ENCODE assay signal across 25 mouse cellular contexts in genomic region chr11:69114621-69115020, GRCm38 (mm10). TPM values are rescaled to one million over a fixed set of nuclear protein-coding genes. Genes with fewer than 3 reads are reported as not detected.
DNase-seq lines count a peak whose midpoint lies in the region; ATAC-seq and TF ChIP-seq lines count a peak whose summit lies in the region.
"Had no signal": no experiment of that assay in that cellular context is flagged by ENCODE, and none has a peak within 500 bp of the region (broad histone marks: within the 10 kb centered on the region; RNA-seq: fewer than 3 reads in every experiment).

No protein-coding gene starts in this region.

- intact Hi-C loops in gastrocnemius, adult 2 months (cut with DNase I): no loop called here

- TF ChIP-seq RAD21 in MEL (IDR thresholded peaks at IDR 0.05; ENCODE audit: low read depth, low read length): no peak

- peaks cover 14% of the 10 kb centered on the region for H3K4me1 ChIP-seq in liver, adult 2 months (ENCODE audit: control insufficient read depth, insufficient read depth, low read length)
- H3K4me1 ChIP-seq in MEL (ENCODE audit: control insufficient read depth in 1 of 2, insufficient read depth in 2 of 2, low read length in 2 of 2): peaks cover 0 to 22% of the 10 kb centered on the region in 2 experiments; a peak in 2 of 4 replicates
- H3K4me1 ChIP-seq in brown adipose tissue, adult 24 weeks (ENCODE audit: control insufficient read depth, insufficient read depth, insufficient read length, low read length): no peaks in the 10 kb centered on the region; the same call in 1 of the 2 replicates
- peaks cover 38% of the 10 kb centered on the region for H3K4me1 ChIP-seq in embryonic facial prominence, embryonic 10.5 days
- H3K4me1 ChIP-seq in midbrain, embryonic 11.5 days (ENCODE audit: control insufficient read depth, insufficient read depth, low read length): peaks cover 14% of the 10 kb centered on the region

- peak; percentile 94 for DNase-seq in liver, adult 2 months (ENCODE audit: extremely low read depth, low read depth, low spot score)
- DNase-seq in liver (no peak), MEL (ENCODE audit: low read depth, low spot score) (no peak)
- no peak for DNase-seq in embryonic facial prominence, embryonic 10.5 days (ENCODE audit: low spot score)
- DNase-seq in frontal cortex, postnatal 10 days (ENCODE audit: low spot score in 2 of 2): no peak
- no peak for DNase-seq in midbrain, embryonic 11.5 days (ENCODE audit: low spot score, missing footprints)
- no peak for DNase-seq in gastrocnemius, adult 2 months
- DNase-seq: adrenal gland, adult 2 months; adrenal gland, adult 8-10 months; adrenal gland, postnatal 10 days; adrenal gland, postnatal 14 days; adrenal gland, postnatal 25 days; adrenal gland, postnatal 36 days; B cell, adult 2 months; cerebellum, adult 11 months; cerebellum, adult 11-12 months; cerebellum, adult 18-20 months; cerebellum, adult 2 months had no signal

- 22% methylated on average over 3 of the region's 3 CpGs for WGBS in liver, adult 2 months
- 78% methylated on average over 3 of the region's 3 CpGs for WGBS in embryonic facial prominence, embryonic 10.5 days
- 83% methylated on average over 3 of the region's 3 CpGs for WGBS in midbrain, embryonic 11.5 days

- H3K4me3 ChIP-seq in liver, adult 2 months (ENCODE audit: insufficient read depth, low read depth, low read length): no peak overlapping the region
- no peak overlapping the region for H3K4me3 ChIP-seq in MEL (ENCODE audit: control insufficient read depth in 1 of 2, insufficient read depth in 1 of 2, low read depth in 2 of 2, low read length in 2 of 2)
- H3K4me3 ChIP-seq in brown adipose tissue, adult 24 weeks (ENCODE audit: insufficient read depth, low read depth, low read length): no peak overlapping the region
- H3K4me3 ChIP-seq in embryonic facial prominence, embryonic 10.5 days: 0 out of 2 replicates have a peak overlapping the region, but pooled peaks have one; percentile 18
- no peak overlapping the region for H3K4me3 ChIP-seq in midbrain, embryonic 11.5 days (ENCODE audit: low read depth, low read length)
- H3K4me3 ChIP-seq in gastrocnemius, adult 2 months: no peak overlapping the region

- no peaks in the 10 kb centered on the region; the same call in 1 of the 2 replicates for H3K36me3 ChIP-seq in liver, adult 2 months (ENCODE audit: control insufficient read depth, insufficient read depth, low read length)
- peaks cover 0 to 11% of the 10 kb centered on the region in 2 experiments; a peak in 2 of 4 replicates for H3K36me3 ChIP-seq in MEL (ENCODE audit: control insufficient read depth in 1 of 2, insufficient read depth in 2 of 2, low read length in 2 of 2)
- H3K36me3 ChIP-seq in embryonic facial prominence, embryonic 10.5 days (replicated peaks): no peaks in the 10 kb centered on the region
- no peaks in the 10 kb centered on the region for H3K36me3 ChIP-seq in midbrain, embryonic 11.5 days (ENCODE audit: control insufficient read depth, insufficient read depth, low read length)

- H3K4me2 ChIP-seq in midbrain, embryonic 11.5 days: no peak overlapping the region

- peak overlapping the region; percentile 69 for H3K27ac ChIP-seq in liver, adult 2 months (replicated peaks; ENCODE audit: insufficient read depth, low read depth, low read length)
- H3K27ac ChIP-seq in MEL (ENCODE audit: control insufficient read depth, low read depth, low read length): no peak overlapping the region
- H3K27ac ChIP-seq in brown adipose tissue, adult 24 weeks (replicated peaks; ENCODE audit: low read depth, low read length): peak overlapping the region; percentile 53
- no peak overlapping the region for H3K27ac ChIP-seq in embryonic facial prominence, embryonic 10.5 days (replicated peaks)
- H3K27ac ChIP-seq in midbrain, embryonic 11.5 days (ENCODE audit: low read depth, low read length): no peak overlapping the region
- no peak overlapping the region for H3K27ac ChIP-seq in gastrocnemius, adult 2 months

- TF ChIP-seq EP300 in MEL (IDR thresholded peaks at IDR 0.05; ENCODE audit: low read depth in 1 of 2, low read length in 2 of 2): no peak

- no peak for TF ChIP-seq CTCF in liver, adult 2 months (IDR thresholded peaks at IDR 0.05; ENCODE audit: low read depth, low read length)
- no peak for TF ChIP-seq CTCF in MEL (IDR thresholded peaks at IDR 0.05 in 2 of 3, conservative IDR thresholded peaks at IDR 0.05 in 1 of 3; ENCODE audit: control insufficient read depth in 1 of 3, insufficient read depth in 1 of 3, low read depth in 2 of 3, low read length in 3 of 3, poor library complexity in 1 of 3, severe bottlenecking in 1 of 3)
- no peak for TF ChIP-seq CTCF in gastrocnemius, adult 2 months (IDR thresholded peaks at IDR 0.05)

- H3K9ac ChIP-seq in liver, adult 2 months (ENCODE audit: low read depth, low read length): no peak overlapping the region
- no peak overlapping the region for H3K9ac ChIP-seq in MEL (ENCODE audit: control insufficient read depth, low read depth, low read length, poor library complexity, severe bottlenecking)
- H3K9ac ChIP-seq in midbrain, embryonic 11.5 days (ENCODE audit: low read length): no peak overlapping the region

- ATAC-seq in midbrain, embryonic 11.5 days (ENCODE audit: low FRiP score): no peak
- ATAC-seq: activated CD4-positive, CD25-positive, alpha-beta regulatory T cell, adult 4 months; CD4-positive, CD25-positive, alpha-beta regulatory T cell, adult 4 months; Patski had no signal

- H3K9me3 ChIP-seq in MEL (replicated peaks; ENCODE audit: insufficient read depth, low read length): no peaks in the 10 kb centered on the region
- no peaks in the 10 kb centered on the region for H3K9me3 ChIP-seq in embryonic facial prominence, embryonic 10.5 days
- no peaks in the 10 kb centered on the region for H3K9me3 ChIP-seq in midbrain, embryonic 11.5 days (ENCODE audit: control insufficient read depth, low read length)
- H3K9me3 ChIP-seq: G1E had no signal

- TF ChIP-seq POLR2A in liver, adult 2 months (IDR thresholded peaks at IDR 0.05; ENCODE audit: extremely low read depth, insufficient read depth, low read length): no peak
- no peak for TF ChIP-seq POLR2A in MEL (IDR thresholded peaks at IDR 0.05; ENCODE audit: control insufficient read depth in 1 of 2, insufficient read depth in 1 of 2, low read depth in 1 of 2, low read length in 2 of 2, poor library complexity in 1 of 2)

- no peaks in the 10 kb centered on the region for H3K79me2 ChIP-seq in liver, adult 2 months (ENCODE audit: control insufficient read depth, insufficient read depth, low read length)
- no peaks in the 10 kb centered on the region; the same call in 1 of the 2 replicates for H3K79me2 ChIP-seq in MEL (ENCODE audit: control insufficient read depth, insufficient read depth, low read length, poor library complexity)

- no peaks in the 10 kb centered on the region for H3K27me3 ChIP-seq in liver, adult 2 months (ENCODE audit: control insufficient read depth, insufficient read depth, low read length)
- H3K27me3 ChIP-seq in MEL (ENCODE audit: control insufficient read depth in 1 of 2, insufficient read depth in 2 of 2, low read length in 2 of 2): no peaks in the 10 kb centered on the region
- H3K27me3 ChIP-seq in embryonic facial prominence, embryonic 10.5 days (replicated peaks; ENCODE audit: low read depth, poor library complexity, severe bottlenecking): peaks cover 59% of the 10 kb centered on the region
- H3K27me3 ChIP-seq in midbrain, embryonic 11.5 days (ENCODE audit: control insufficient read depth, insufficient read depth, low read length): peaks cover 2% of the 10 kb centered on the region
- H3K27me3 ChIP-seq: Patski had no signal

RNA-seq across cellular contexts. Expression of gene Hes7, which starts 5.6 kb away (rescaled TPM):
- total RNA-seq in liver, adult 2 months (2014; rRNA removed): not detected in 2 replicates
- polyA plus RNA-seq in liver, adult 2 months (2012; rRNA removed): 0.05 TPM in 1 of 2 replicates, not detected in the other
- total RNA-seq in MEL (2012; rRNA removed): 0.08 TPM in 1 of 2 replicates, not detected in the other
- polyA plus RNA-seq in MEL (2012; ENCODE audit: insufficient read depth in 1 of 2, insufficient read length in 2 of 2, low read depth in 1 of 2, low replicate concordance in 2 of 2, missing spikeins in 1 of 2): 1 to 10 TPM in 1 of 2 experiments, not detected in 1; 1.4 TPM
- not detected in 2 replicates for polyA plus RNA-seq in brown adipose tissue, adult 24 weeks (2012; ENCODE audit: insufficient read depth, insufficient read length, missing spikeins)
- polyA plus RNA-seq in embryonic facial prominence, embryonic 10.5 days (2016; fragmentation: Nextera tagmentation; extraction: Ambion mirVana): 0.16 and 0.36 TPM in 2 replicates
- polyA plus RNA-seq in midbrain, embryonic 11.5 days (2014; fragmentation: Nextera tagmentation; extraction: Ambion mirVana): 0.17 and 0.33 TPM in 2 replicates
- not detected for total RNA-seq in gastrocnemius, adult 2 months (2021)
- total RNA-seq: adrenal gland, adult 2 months; adrenal gland, postnatal 25 days; ES-E14 had no signal
- polyA plus RNA-seq: activated CD4-positive, CD25-positive, alpha-beta regulatory T cell, adult 4 months; CD4-positive, CD25-positive, alpha-beta regulatory T cell, adult 4 months had no signal

RNA-seq across cellular contexts. Expression of gene 9130213A22Rik, which starts 7.8 kb away (rescaled TPM):
- total RNA-seq in liver, adult 2 months (2014; rRNA removed): 0.13 TPM in 1 of 2 replicates, not detected in the other
- polyA plus RNA-seq in liver, adult 2 months (2012; rRNA removed): 0.05 and 0.10 TPM in 2 replicates
- total RNA-seq in MEL (2012; rRNA removed): 0.08 TPM in 1 of 2 replicates, not detected in the other
- polyA plus RNA-seq in MEL (2012; ENCODE audit: insufficient read depth in 1 of 2, insufficient read length in 2 of 2, low read depth in 1 of 2, low replicate concordance in 2 of 2, missing spikeins in 1 of 2): under 1 TPM in 1 of 2 experiments, not detected in 1; 0.26 TPM
- polyA plus RNA-seq in brown adipose tissue, adult 24 weeks (2012; ENCODE audit: insufficient read depth, insufficient read length, missing spikeins): 0.87 TPM in 1 of 2 replicates, not detected in the other
- 0.12 TPM in 1 of 2 replicates, not detected in the other for polyA plus RNA-seq in embryonic facial prominence, embryonic 10.5 days (2016; fragmentation: Nextera tagmentation; extraction: Ambion mirVana)
- polyA plus RNA-seq in midbrain, embryonic 11.5 days (2014; fragmentation: Nextera tagmentation; extraction: Ambion mirVana): 0.11 TPM in 1 of 2 replicates, not detected in the other
- total RNA-seq in gastrocnemius, adult 2 months (2021): under 1 TPM in 1 of 2 experiments, not detected in 1; 0.20 TPM
- total RNA-seq: CH12.LX, ES-E14 had no signal
- polyA plus RNA-seq: activated CD4-positive, CD25-positive, alpha-beta regulatory T cell, adult 4 months; CD4-positive, CD25-positive, alpha-beta regulatory T cell, adult 4 months had no signal

RNA-seq across cellular contexts. Expression of gene Aloxe3, which starts 11.1 kb away (rescaled TPM):
- total RNA-seq in liver, adult 2 months (2014; rRNA removed): not detected in 2 replicates
- 0.09 TPM in 1 of 2 replicates, not detected in the other for polyA plus RNA-seq in liver, adult 2 months (2012; rRNA removed)
- not detected in 2 replicates for total RNA-seq in MEL (2012; rRNA removed)
- under 1 TPM in 1 of 2 experiments, not detected in 1; 0.13 TPM for polyA plus RNA-seq in MEL (2012; ENCODE audit: insufficient read depth in 1 of 2, insufficient read length in 2 of 2, low read depth in 1 of 2, low replicate concordance in 2 of 2, missing spikeins in 1 of 2)
- not detected in 2 replicates for polyA plus RNA-seq in brown adipose tissue, adult 24 weeks (2012; ENCODE audit: insufficient read depth, insufficient read length, missing spikeins)
- 0.04 and 0.19 TPM in 2 replicates for polyA plus RNA-seq in embryonic facial prominence, embryonic 10.5 days (2016; fragmentation: Nextera tagmentation; extraction: Ambion mirVana)
- polyA plus RNA-seq in midbrain, embryonic 11.5 days (2014; fragmentation: Nextera tagmentation; extraction: Ambion mirVana): 0.15 and 0.74 TPM in 2 replicates
- not detected for total RNA-seq in gastrocnemius, adult 2 months (2021)
- polyA plus RNA-seq: G1E had no signal

RNA-seq across cellular contexts. Expression of gene Per1, which starts 19.6 kb away (rescaled TPM):
- 8.0 and 9.0 TPM in 2 replicates for total RNA-seq in liver, adult 2 months (2014; rRNA removed)
- polyA plus RNA-seq in liver, adult 2 months (2012; rRNA removed): 4.6 and 6.9 TPM in 2 replicates
- total RNA-seq in MEL (2012; rRNA removed): 4.5 and 5.6 TPM in 2 replicates
- polyA plus RNA-seq in MEL (2012; ENCODE audit: insufficient read depth in 1 of 2, insufficient read length in 2 of 2, low read depth in 1 of 2, low replicate concordance in 2 of 2, missing spikeins in 1 of 2): 10 to 100 TPM in 1 of 2 experiments, not detected in 1; 34.9 TPM
- 7.9 and 15.6 TPM in 2 replicates for polyA plus RNA-seq in brown adipose tissue, adult 24 weeks (2012; ENCODE audit: insufficient read depth, insufficient read length, missing spikeins)
- 6.1 and 7.3 TPM in 2 replicates for polyA plus RNA-seq in embryonic facial prominence, embryonic 10.5 days (2016; fragmentation: Nextera tagmentation; extraction: Ambion mirVana)
- 6.0 and 7.3 TPM in 2 replicates for polyA plus RNA-seq in midbrain, embryonic 11.5 days (2014; fragmentation: Nextera tagmentation; extraction: Ambion mirVana)
- total RNA-seq in gastrocnemius, adult 2 months (2021): 10 to 100 TPM; 68.2 to 76.8 TPM

RNA-seq across cellular contexts. Expression of gene Vamp2, which starts 26.3 kb away (rescaled TPM):
- 5.2 and 6.4 TPM in 2 replicates for total RNA-seq in liver, adult 2 months (2014; rRNA removed)
- 21.7 and 36.9 TPM in 2 replicates for polyA plus RNA-seq in liver, adult 2 months (2012; rRNA removed)
- 3.3 and 4.2 TPM in 2 replicates for total RNA-seq in MEL (2012; rRNA removed)
- 10 to 100 TPM in 1 of 2 experiments, not detected in 1; 28.9 TPM for polyA plus RNA-seq in MEL (2012; ENCODE audit: insufficient read depth in 1 of 2, insufficient read length in 2 of 2, low read depth in 1 of 2, low replicate concordance in 2 of 2, missing spikeins in 1 of 2)
- 42.0 and 54.9 TPM in 2 replicates for polyA plus RNA-seq in brown adipose tissue, adult 24 weeks (2012; ENCODE audit: insufficient read depth, insufficient read length, missing spikeins)
- 60.9 and 70.0 TPM in 2 replicates for polyA plus RNA-seq in embryonic facial prominence, embryonic 10.5 days (2016; fragmentation: Nextera tagmentation; extraction: Ambion mirVana)
- polyA plus RNA-seq in midbrain, embryonic 11.5 days (2014; fragmentation: Nextera tagmentation; extraction: Ambion mirVana): 72.4 and 73.5 TPM in 2 replicates
- 10 to 100 TPM; 38.0 to 42.7 TPM for total RNA-seq in gastrocnemius, adult 2 months (2021)

Comparison
In these comparisons a context has a peak if more than half of its experiments do, and no peak if none do; other contexts are left out.
1. H3K27ac ChIP-seq: peak in liver, adult 2 months (single experiment) and brown adipose tissue, adult 24 weeks (single experiment); none in MEL (single experiment), embryonic facial prominence, embryonic 10.5 days (single experiment), midbrain, embryonic 11.5 days (single experiment) and gastrocnemius, adult 2 months (single experiment).